ENCODE assay signal across 7 mouse cellular contexts in genomic region chrX:48257011-48257410, GRCm38 (mm10). TPM values are rescaled to one million over a fixed set of nuclear protein-coding genes. Genes with fewer than 3 reads are reported as not detected.
DNase-seq lines count a peak whose midpoint lies in the region; ATAC-seq and TF ChIP-seq lines count a peak whose summit lies in the region.

No protein-coding gene starts in this region.

- no peak for TF ChIP-seq CTCF in left cerebral cortex, adult 2 months (IDR thresholded peaks at IDR 0.05)
- TF ChIP-seq CTCF in intestine, postnatal 0 days (IDR thresholded peaks at IDR 0.05; ENCODE audit: low read depth): no peak

- H3K27ac ChIP-seq in left cerebral cortex, adult 2 months: no peak overlapping the region
- peak overlapping the region; percentile 61; the same call in 1 of the 2 replicates for H3K27ac ChIP-seq in embryonic facial prominence, embryonic 14.5 days (replicated peaks; ENCODE audit: low read depth, low read length)
- no peak overlapping the region for H3K27ac ChIP-seq in intestine, postnatal 0 days (ENCODE audit: low read depth, low read length)
- H3K27ac ChIP-seq in neural tube, embryonic 12.5 days: no peak overlapping the region

- no peaks in the 10 kb centered on the region for H3K27me3 ChIP-seq in embryonic facial prominence, embryonic 14.5 days (replicated peaks; ENCODE audit: control insufficient read depth, insufficient read depth, low read length)
- H3K27me3 ChIP-seq in intestine, postnatal 0 days (replicated peaks; ENCODE audit: control insufficient read depth, insufficient read depth, low read length): no peaks in the 10 kb centered on the region
- H3K27me3 ChIP-seq in neural tube, embryonic 12.5 days (replicated peaks): no peaks in the 10 kb centered on the region

- ATAC-seq in embryonic facial prominence, embryonic 14.5 days (ENCODE audit: low read depth): no peak
- peak; percentile 29; the same call in 1 of the 2 replicates for ATAC-seq in intestine, postnatal 0 days
- 0 out of 2 replicates have a peak, but pooled peaks have one; percentile 12 for ATAC-seq in neural tube, embryonic 12.5 days (ENCODE audit: low FRiP score, low read depth)

- DNase-seq in left cerebral cortex, adult 2 months (ENCODE audit: extremely low spot score in 1 of 2, low spot score in 2 of 2): no peak
- no peak for DNase-seq in left cerebral cortex, postnatal 14 days (ENCODE audit: low spot score in 2 of 2)
- no peak for DNase-seq in embryonic facial prominence, embryonic 14.5 days (ENCODE audit: low spot score)
- DNase-seq in frontal cortex, postnatal 25 days (ENCODE audit: low spot score in 2 of 2): no peak
- no peak for DNase-seq in adipocyte (ENCODE audit: low spot score)

- H3K36me3 ChIP-seq in embryonic facial prominence, embryonic 14.5 days (ENCODE audit: control insufficient read depth, insufficient read depth, low read length): 0 out of 2 replicates have a peak, but pooled peaks cover 5% of the 10 kb centered on the region
- 0 out of 2 replicates have a peak, but pooled peaks cover 4% of the 10 kb centered on the region for H3K36me3 ChIP-seq in intestine, postnatal 0 days (ENCODE audit: control insufficient read depth, insufficient read depth)
- no peaks in the 10 kb centered on the region for H3K36me3 ChIP-seq in neural tube, embryonic 12.5 days

- no peaks in the 10 kb centered on the region for H3K4me1 ChIP-seq in embryonic facial prominence, embryonic 14.5 days (ENCODE audit: control insufficient read depth, insufficient read depth, low read length)
- no peaks in the 10 kb centered on the region for H3K4me1 ChIP-seq in intestine, postnatal 0 days (replicated peaks; ENCODE audit: control insufficient read depth, insufficient read depth, low read length)
- H3K4me1 ChIP-seq in neural tube, embryonic 12.5 days: no peaks in the 10 kb centered on the region

- peak overlapping the region; percentile 60 for H3K9ac ChIP-seq in embryonic facial prominence, embryonic 14.5 days (ENCODE audit: low read depth, low read length)
- peak overlapping the region; percentile 45; the same call in 1 of the 2 replicates for H3K9ac ChIP-seq in intestine, postnatal 0 days (ENCODE audit: low read depth, low read length)
- H3K9ac ChIP-seq in neural tube, embryonic 12.5 days: no peak overlapping the region

- WGBS in embryonic facial prominence, embryonic 14.5 days: 19% methylated on average over 16 of the region's 16 CpGs
- 18% methylated on average over 16 of the region's 16 CpGs for WGBS in intestine, postnatal 0 days
- 15% methylated on average over 16 of the region's 16 CpGs for WGBS in neural tube, embryonic 12.5 days

- H3K4me2 ChIP-seq in embryonic facial prominence, embryonic 14.5 days (ENCODE audit: low read depth, low read length): peak overlapping the region; percentile 56
- peak overlapping the region; percentile 60 for H3K4me2 ChIP-seq in intestine, postnatal 0 days (replicated peaks; ENCODE audit: low read depth)
- peak overlapping the region; percentile 60 for H3K4me2 ChIP-seq in neural tube, embryonic 12.5 days (replicated peaks)

- no peaks in the 10 kb centered on the region for H3K9me3 ChIP-seq in embryonic facial prominence, embryonic 14.5 days (ENCODE audit: control insufficient read depth, low read length)
- no peaks in the 10 kb centered on the region for H3K9me3 ChIP-seq in intestine, postnatal 0 days (ENCODE audit: control insufficient read depth)
- no peaks in the 10 kb centered on the region for H3K9me3 ChIP-seq in neural tube, embryonic 12.5 days

- H3K4me3 ChIP-seq in left cerebral cortex, adult 2 months: peak overlapping the region; percentile 60
- H3K4me3 ChIP-seq in embryonic facial prominence, embryonic 14.5 days (ENCODE audit: low read depth, low read length): peak overlapping the region; percentile 52
- H3K4me3 ChIP-seq in intestine, postnatal 0 days (ENCODE audit: low read depth, low read length): peak overlapping the region; percentile 56
- H3K4me3 ChIP-seq in neural tube, embryonic 12.5 days: peak overlapping the region; percentile 44

- intact Hi-C loops in left cerebral cortex, adult 2 months (cut with DNase I): loop anchor here (2.0 to 5.0 kb wide), 2 partner anchors 48 to 265 kb away; partner anchors contain the start of gene Zdhhc9
- intact Hi-C loops in left cerebral cortex, postnatal 14 days (cut with DNase I): loop anchor here (10.0 kb wide), 1 partner anchor 262 kb away; no protein-coding TSS in a partner anchor

RNA-seq across cellular contexts. Expression of gene Utp14a, which starts 0.3 kb away (rescaled TPM):
- total RNA-seq in left cerebral cortex, adult 2 months (2021): 10 to 100 TPM; 15.5 to 19.2 TPM
- total RNA-seq in left cerebral cortex, postnatal 14 days (2021): 10 to 100 TPM; 14.9 to 15.9 TPM
- polyA plus RNA-seq in embryonic facial prominence, embryonic 14.5 days (2014; fragmentation: Nextera tagmentation; extraction: Ambion mirVana): 17.2 and 17.4 TPM in 2 replicates
- 8.4 and 9.5 TPM in 2 replicates for polyA plus RNA-seq in intestine, postnatal 0 days (2015; fragmentation: Nextera tagmentation; extraction: Ambion mirVana)
- 18.3 and 21.0 TPM in 2 replicates for polyA plus RNA-seq in neural tube, embryonic 12.5 days (2016; fragmentation: Nextera tagmentation; extraction: Ambion mirVana)

RNA-seq across cellular contexts. Expression of gene Zdhhc9, which starts 48.3 kb away (rescaled TPM):
- 10 to 100 TPM; 44.9 to 46.5 TPM for total RNA-seq in left cerebral cortex, adult 2 months (2021)
- total RNA-seq in left cerebral cortex, postnatal 14 days (2021): 10 to 100 TPM; 63.5 to 66.9 TPM
- polyA plus RNA-seq in embryonic facial prominence, embryonic 14.5 days (2014; fragmentation: Nextera tagmentation; extraction: Ambion mirVana): 6.6 and 7.1 TPM in 2 replicates
- polyA plus RNA-seq in intestine, postnatal 0 days (2015; fragmentation: Nextera tagmentation; extraction: Ambion mirVana): 11.7 and 14.9 TPM in 2 replicates
- polyA plus RNA-seq in neural tube, embryonic 12.5 days (2016; fragmentation: Nextera tagmentation; extraction: Ambion mirVana): 6.2 and 6.9 TPM in 2 replicates
